Mouse (Mus musculus): ENCODE results near the gene Cyb561d1. TPM values are rescaled to one million over a fixed set of nuclear protein-coding genes. Genes with fewer than 3 reads are reported as not detected.

Gene Cyb561d1
- polyA plus RNA-seq, 1 experiment: 12.1 TPM

- Histone ChIP-seq H3K4me3 (replicated peaks; ENCODE audit: control insufficient read depth, low read depth, low read length) (no peak overlapping the region), H3K4me1 (ENCODE audit: control insufficient read depth, insufficient read depth, low read length) (no peaks in the 10 kb centered on the region), H3K27ac (ENCODE audit: control insufficient read depth, insufficient read depth, low read depth, low read length, poor library complexity) (peak overlapping the region; percentile 44)
- TF ChIP-seq POLR2A (IDR thresholded peaks at IDR 0.05; ENCODE audit: borderline replicate concordance, control insufficient read depth, low read depth, low read length) (no peak), CTCF (IDR thresholded peaks at IDR 0.05; ENCODE audit: control insufficient read depth, insufficient read depth, low read length) (no peak)
- WGBS: 63% methylated on average over 14 of the region's 14 CpGs
Observed at GRCm38 (mm10) chr3:108167499-108167898, 33.5 kb downstream of the Cyb561d1 start.

GRCm38 (mm10) chr3:108166486-108167211, 34.4 kb downstream of the Cyb561d1 start:
- Histone ChIP-seq H3K4me3 (replicated peaks; ENCODE audit: control insufficient read depth, low read depth, low read length) (no peak overlapping the region), H3K27ac (ENCODE audit: control insufficient read depth, insufficient read depth, low read depth, low read length, poor library complexity) (peak overlapping the region; percentile 57), H3K4me1 (ENCODE audit: control insufficient read depth, insufficient read depth, low read length) (no peaks in the 10 kb centered on the region)
- 43% methylated on average over 11 of the region's 11 CpGs for WGBS
- TF ChIP-seq POLR2A (IDR thresholded peaks at IDR 0.05; ENCODE audit: borderline replicate concordance, control insufficient read depth, low read depth, low read length): no peak
- 0 out of 2 replicates have a peak, but pooled peaks have one; percentile 15 for TF ChIP-seq CTCF (IDR thresholded peaks at IDR 0.05; ENCODE audit: control insufficient read depth, insufficient read depth, low read length)

GRCm38 (mm10) chr3:108165532-108166315, 35.3 kb downstream of the Cyb561d1 start:
- Histone ChIP-seq H3K4me3 (replicated peaks; ENCODE audit: control insufficient read depth, low read depth, low read length) (no peak overlapping the region), H3K4me1 (ENCODE audit: control insufficient read depth, insufficient read depth, low read length) (no peaks in the 10 kb centered on the region), H3K27ac (ENCODE audit: control insufficient read depth, insufficient read depth, low read depth, low read length, poor library complexity) (no peak overlapping the region)
- no peak for TF ChIP-seq CTCF (IDR thresholded peaks at IDR 0.05; ENCODE audit: control insufficient read depth, insufficient read depth, low read length)
- TF ChIP-seq POLR2A (IDR thresholded peaks at IDR 0.05; ENCODE audit: borderline replicate concordance, control insufficient read depth, low read depth, low read length): no peak
- 70% methylated on average over 10 of the region's 10 CpGs for WGBS

GRCm38 (mm10) chr3:108164807-108165206, 36.2 kb downstream of the Cyb561d1 start:
- no peak overlapping the region for H3K4me3 ChIP-seq (replicated peaks; ENCODE audit: control insufficient read depth, low read depth, low read length)
- WGBS: 23% methylated on average over 9 of the region's 9 CpGs
- no peak overlapping the region for H3K27ac ChIP-seq (ENCODE audit: control insufficient read depth, insufficient read depth, low read depth, low read length, poor library complexity)
- H3K4me1 ChIP-seq (ENCODE audit: control insufficient read depth, insufficient read depth, low read length): no peaks in the 10 kb centered on the region
- TF ChIP-seq POLR2A (IDR thresholded peaks at IDR 0.05; ENCODE audit: borderline replicate concordance, control insufficient read depth, low read depth, low read length) (no peak), CTCF (IDR thresholded peaks at IDR 0.05; ENCODE audit: control insufficient read depth, insufficient read depth, low read length) (peak; percentile 97)

- Histone ChIP-seq H3K4me3 (replicated peaks; ENCODE audit: control insufficient read depth, low read depth, low read length) (no peak overlapping the region), H3K4me1 (ENCODE audit: control insufficient read depth, insufficient read depth, low read length) (no peaks in the 10 kb centered on the region), H3K27ac (ENCODE audit: control insufficient read depth, insufficient read depth, low read depth, low read length, poor library complexity) (no peak overlapping the region)
- WGBS: 62% methylated on average over 5 of the region's 5 CpGs
- TF ChIP-seq POLR2A (IDR thresholded peaks at IDR 0.05; ENCODE audit: borderline replicate concordance, control insufficient read depth, low read depth, low read length): no peak
- TF ChIP-seq CTCF (IDR thresholded peaks at IDR 0.05; ENCODE audit: control insufficient read depth, insufficient read depth, low read length): no peak
Observed at GRCm38 (mm10) chr3:108164091-108164490, 36.9 kb downstream of the Cyb561d1 start.

GRCm38 (mm10) chr3:108158383-108159037, 42.5 kb downstream of the Cyb561d1 start:
- Histone ChIP-seq H3K27ac (ENCODE audit: control insufficient read depth, insufficient read depth, low read depth, low read length, poor library complexity) (no peak overlapping the region), H3K4me1 (ENCODE audit: control insufficient read depth, insufficient read depth, low read length) (no peaks in the 10 kb centered on the region), H3K4me3 (replicated peaks; ENCODE audit: control insufficient read depth, low read depth, low read length) (no peak overlapping the region)
- no peak for TF ChIP-seq POLR2A (IDR thresholded peaks at IDR 0.05; ENCODE audit: borderline replicate concordance, control insufficient read depth, low read depth, low read length)
- TF ChIP-seq CTCF (IDR thresholded peaks at IDR 0.05; ENCODE audit: control insufficient read depth, insufficient read depth, low read length): no peak
- WGBS: 87% methylated on average over 9 of the region's 9 CpGs

GRCm38 (mm10) chr3:108154656-108155055, 46.4 kb downstream of the Cyb561d1 start, which contains the start of gene Gpr61:
Gene Gpr61, minus strand, starts transcription at chr3:108154882.
- Histone ChIP-seq H3K27ac (ENCODE audit: control insufficient read depth, insufficient read depth, low read depth, low read length, poor library complexity) (no peak within 1 kb of the TSS), H3K4me3 (replicated peaks; ENCODE audit: control insufficient read depth, low read depth, low read length) (no peak within 1 kb of the TSS), H3K4me1 (ENCODE audit: control insufficient read depth, insufficient read depth, low read length) (peaks cover 2% of the 10 kb centered on the region)
- WGBS: 73% methylated on average over 4 of the region's 4 CpGs
- TF ChIP-seq POLR2A (IDR thresholded peaks at IDR 0.05; ENCODE audit: borderline replicate concordance, control insufficient read depth, low read depth, low read length) (no peak), CTCF (IDR thresholded peaks at IDR 0.05; ENCODE audit: control insufficient read depth, insufficient read depth, low read length) (no peak)

- H3K4me3 ChIP-seq (replicated peaks; ENCODE audit: control insufficient read depth, low read depth, low read length): no peak overlapping the region
- 89% methylated on average over 3 of the region's 3 CpGs for WGBS
- H3K27ac ChIP-seq (ENCODE audit: control insufficient read depth, insufficient read depth, low read depth, low read length, poor library complexity): no peak overlapping the region
- H3K4me1 ChIP-seq (ENCODE audit: control insufficient read depth, insufficient read depth, low read length): peaks cover 2% of the 10 kb centered on the region
- TF ChIP-seq POLR2A (IDR thresholded peaks at IDR 0.05; ENCODE audit: borderline replicate concordance, control insufficient read depth, low read depth, low read length): no peak
- TF ChIP-seq CTCF (IDR thresholded peaks at IDR 0.05; ENCODE audit: control insufficient read depth, insufficient read depth, low read length): no peak
Observed at GRCm38 (mm10) chr3:108152290-108152689, 48.7 kb downstream of the Cyb561d1 start.
